Mouse (Mus musculus): ENCODE data around the gene Prcc. TPM values are rescaled to one million over a fixed set of nuclear protein-coding genes. Genes with fewer than 3 reads are reported as not detected.

Gene Prcc
- total and polyA plus RNA-seq, 2 experiments from 2014 or later = 20.9 to 97.8 TPM

DNA sequence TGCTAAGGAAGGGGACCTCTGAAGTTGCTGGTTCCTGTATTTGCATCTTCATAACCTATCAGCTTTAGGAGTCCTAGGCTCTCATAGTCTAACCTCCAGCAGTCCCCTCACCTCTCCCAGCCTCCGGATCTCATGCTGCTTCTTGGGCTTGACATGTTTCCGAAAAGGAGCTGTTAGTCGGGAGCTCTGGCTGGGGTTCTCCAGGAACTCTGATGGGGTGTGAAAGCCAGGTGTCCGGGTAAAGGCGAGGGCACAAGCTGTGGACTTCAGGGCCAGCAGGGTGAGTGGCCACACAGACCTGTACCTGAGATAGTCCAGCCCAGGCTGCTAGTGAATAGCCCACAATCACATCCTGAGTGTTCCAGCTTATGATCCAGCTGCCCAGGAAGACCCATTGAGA lies 42.0 kb upstream of the Prcc start:
- DNase-seq (ENCODE audit: low spot score) = no peak
- Histone ChIP-seq H3K27ac (no peak overlapping the region), H3K4me3 (ENCODE audit: low read length) (no peak overlapping the region), H3K4me2 (ENCODE audit: low read depth, low read length) (no peak overlapping the region), H3K9me3 (ENCODE audit: low read length) (no peaks in the 10 kb centered on the region), H3K4me1 (ENCODE audit: insufficient read depth, low read length) (peaks cover 12% of the 10 kb centered on the region), H3K36me3 (ENCODE audit: insufficient read depth, low read length) (peaks cover 44% of the 10 kb centered on the region), H3K9ac (replicated peaks; ENCODE audit: low read length) (no peak overlapping the region), H3K27me3 (ENCODE audit: insufficient read depth, low read length) (no peaks in the 10 kb centered on the region)
- TF ChIP-seq CTCF (IDR thresholded peaks at IDR 0.05; ENCODE audit: low read depth) = no peak
- ATAC-seq = no peak
- WGBS = 96% methylated on average over 5 of the region's 5 CpGs

DNA sequence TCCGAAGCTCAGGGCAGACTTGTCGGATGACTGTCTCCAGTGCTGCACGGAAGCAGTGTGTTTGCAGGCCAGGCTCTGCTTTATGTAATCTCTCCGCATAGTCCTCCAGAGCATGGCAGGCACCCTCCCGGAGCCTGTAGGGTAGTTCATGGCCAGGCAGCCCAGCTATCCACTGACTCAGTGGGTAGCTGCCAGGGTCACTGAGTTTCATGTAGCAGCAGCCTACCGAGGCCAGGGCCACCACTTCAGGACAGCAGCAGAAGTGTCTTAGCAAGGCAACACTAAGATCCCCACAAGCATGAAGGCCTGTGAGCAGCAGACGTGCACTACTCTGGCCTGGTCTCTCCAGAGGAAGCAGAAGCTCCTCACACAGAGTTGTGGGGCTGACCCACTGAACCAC lies 39.6 kb upstream of the Prcc start:
- Histone ChIP-seq H3K27me3 (ENCODE audit: insufficient read depth, low read length) (no peaks in the 10 kb centered on the region), H3K9me3 (ENCODE audit: low read length) (no peaks in the 10 kb centered on the region), H3K4me2 (ENCODE audit: low read depth, low read length) (no peak overlapping the region), H3K4me3 (ENCODE audit: low read length) (no peak overlapping the region), H3K27ac (no peak overlapping the region), H3K9ac (replicated peaks; ENCODE audit: low read length) (no peak overlapping the region), H3K4me1 (ENCODE audit: insufficient read depth, low read length) (peaks cover 7% of the 10 kb centered on the region), H3K36me3 (ENCODE audit: insufficient read depth, low read length) (peaks cover 46% of the 10 kb centered on the region)
- no peak for ATAC-seq
- 83% methylated on average over 7 of the region's 7 CpGs for WGBS
- TF ChIP-seq CTCF (IDR thresholded peaks at IDR 0.05; ENCODE audit: low read depth) = no peak
- DNase-seq (ENCODE audit: low spot score) = no peak

DNA sequence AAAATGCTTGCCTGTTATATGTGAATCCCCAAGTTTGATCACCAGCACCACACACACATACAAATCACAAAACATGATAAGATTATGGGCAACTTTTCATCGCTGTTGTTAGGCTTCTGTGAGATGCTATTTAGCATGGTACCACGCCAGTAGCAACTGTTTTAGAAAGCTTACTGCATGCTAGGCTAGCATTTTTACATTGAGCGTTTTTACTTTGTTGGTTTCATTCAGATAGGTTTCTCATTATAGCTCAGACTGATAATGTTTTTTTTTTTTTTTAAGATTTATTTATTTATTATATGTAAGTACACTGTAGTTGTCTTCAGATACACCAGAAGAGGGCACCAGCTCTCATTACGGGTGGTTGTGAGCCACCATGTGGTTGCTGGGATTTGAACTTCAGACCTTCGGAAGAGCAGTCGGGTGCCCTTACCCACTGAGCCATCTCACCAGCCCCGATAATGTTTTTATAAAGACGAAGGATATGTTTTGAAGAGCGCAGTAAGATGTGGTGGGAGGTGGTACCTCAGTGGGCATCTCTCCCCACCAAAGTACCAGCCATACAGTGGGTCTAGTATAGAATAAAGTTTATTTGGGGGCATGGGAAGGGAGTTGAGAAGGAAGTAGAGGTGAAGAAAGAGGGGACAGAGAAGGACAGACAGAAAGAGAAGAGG lies 35.0 kb upstream of the Prcc start:
- peaks cover 48% of the 10 kb centered on the region for H3K36me3 ChIP-seq (ENCODE audit: insufficient read depth, low read length)
- WGBS = 67% methylated on average over 9 of the region's 9 CpGs
- H3K4me2 ChIP-seq (ENCODE audit: low read depth, low read length) = peak overlapping the region; percentile 87
- H3K27ac ChIP-seq = no peak overlapping the region
- H3K9ac ChIP-seq (replicated peaks; ENCODE audit: low read length) = peak overlapping the region; percentile 59; the same call in 1 of the 2 replicates
- ATAC-seq = no peak
- no peak for DNase-seq (ENCODE audit: low spot score)
- no peaks in the 10 kb centered on the region for H3K9me3 ChIP-seq (ENCODE audit: low read length)
- H3K27me3 ChIP-seq (ENCODE audit: insufficient read depth, low read length) = no peaks in the 10 kb centered on the region
- TF ChIP-seq CTCF (IDR thresholded peaks at IDR 0.05; ENCODE audit: low read depth) = no peak; the same call in 1 of the 2 replicates
- H3K4me3 ChIP-seq (ENCODE audit: low read length) = peak overlapping the region; percentile 68
- H3K4me1 ChIP-seq (ENCODE audit: insufficient read depth, low read length) = no peaks in the 10 kb centered on the region

DNA sequence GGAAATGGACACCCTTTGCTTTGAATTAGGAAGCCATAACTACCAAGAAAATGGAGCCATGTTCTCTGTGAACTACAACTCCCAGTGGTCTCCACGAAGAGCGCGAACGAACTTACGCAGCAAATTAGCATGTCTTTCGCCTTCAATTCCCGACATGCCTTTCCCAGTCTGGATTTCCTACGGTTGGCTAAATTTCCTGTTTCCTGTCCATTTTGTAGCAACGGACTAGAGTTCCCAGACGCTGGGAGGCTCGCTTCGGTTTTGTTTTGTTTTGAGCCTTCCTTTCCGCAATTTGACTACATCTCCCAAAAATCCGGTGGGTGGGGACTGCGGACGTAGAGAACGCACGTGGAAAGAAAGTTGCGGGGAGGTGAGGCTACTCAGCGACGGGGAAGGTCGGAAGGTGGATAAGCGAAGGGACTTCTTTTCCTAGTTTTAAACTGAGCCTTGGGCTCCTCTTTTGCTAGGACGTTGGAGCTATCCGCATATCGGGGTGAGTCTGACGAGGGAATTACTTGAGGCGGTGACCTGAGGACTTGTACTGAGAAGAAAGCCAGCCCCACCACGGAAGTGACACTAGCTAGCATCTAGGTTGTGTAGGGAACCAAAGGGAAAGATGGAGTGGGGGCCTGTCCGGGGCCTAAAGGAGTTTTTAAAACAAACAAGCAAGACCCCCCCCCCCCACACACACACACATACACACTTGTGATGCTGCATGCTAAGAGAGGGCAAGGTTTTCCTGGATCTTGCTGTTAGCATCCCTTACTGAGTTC lies 34.1 kb upstream of the Prcc start, which contains the start of gene Mrpl24:
TSS of gene Mrpl24 (plus strand) at position 171 of the 773 bp plus-strand sequence.
- H3K36me3 ChIP-seq (ENCODE audit: insufficient read depth, low read length) = peaks cover 46% of the 10 kb centered on the region
- DNase-seq (ENCODE audit: low spot score) (peak; percentile 97), ATAC-seq (peak; percentile 93)
- H3K27ac ChIP-seq = peak within 1 kb of the TSS; percentile 54
- no peak for TF ChIP-seq CTCF (IDR thresholded peaks at IDR 0.05; ENCODE audit: low read depth)
- H3K4me2 ChIP-seq (ENCODE audit: low read depth, low read length) = peak within 1 kb of the TSS; percentile 87
- H3K4me1 ChIP-seq (ENCODE audit: insufficient read depth, low read length) = no peaks in the 10 kb centered on the region
- peak within 1 kb of the TSS; percentile 59; the same call in 1 of the 2 replicates for H3K9ac ChIP-seq (replicated peaks; ENCODE audit: low read length)
- no peaks in the 10 kb centered on the region for H3K9me3 ChIP-seq (ENCODE audit: low read length)
- H3K27me3 ChIP-seq (ENCODE audit: insufficient read depth, low read length) = no peaks in the 10 kb centered on the region
- H3K4me3 ChIP-seq (ENCODE audit: low read length) = peak within 1 kb of the TSS; percentile 68
- WGBS = under 1% methylated on average over 30 of the region's 30 CpGs

DNA sequence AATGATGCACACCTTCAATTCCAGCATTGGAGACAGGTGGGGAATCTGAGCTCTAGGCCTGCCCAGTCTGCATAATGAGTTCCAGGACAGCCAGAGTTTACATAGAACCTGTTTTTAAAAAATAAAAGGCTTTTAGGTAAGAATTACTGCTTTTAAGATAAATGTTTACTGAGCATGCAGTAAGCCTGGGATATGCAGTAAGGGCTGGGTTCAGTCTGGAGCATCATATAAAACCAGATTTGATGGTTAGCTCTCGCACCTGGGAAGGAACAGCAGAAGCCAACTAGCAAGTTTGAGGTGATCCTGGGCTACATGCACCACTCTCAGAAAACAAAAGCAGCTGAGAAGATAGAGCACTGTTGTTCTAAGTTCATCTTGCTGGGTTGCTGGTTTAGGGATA lies 33.1 kb upstream of the Prcc start:
- DNase-seq (ENCODE audit: low spot score) (no peak), ATAC-seq (no peak)
- Histone ChIP-seq H3K9me3 (ENCODE audit: low read length) (no peaks in the 10 kb centered on the region), H3K4me1 (ENCODE audit: insufficient read depth, low read length) (no peaks in the 10 kb centered on the region), H3K4me2 (ENCODE audit: low read depth, low read length) (peak overlapping the region; percentile 87), H3K27ac (peak overlapping the region; percentile 54; the same call in 1 of the 2 replicates), H3K27me3 (ENCODE audit: insufficient read depth, low read length) (no peaks in the 10 kb centered on the region), H3K4me3 (ENCODE audit: low read length) (no peak overlapping the region), H3K36me3 (ENCODE audit: insufficient read depth, low read length) (peaks cover 44% of the 10 kb centered on the region), H3K9ac (replicated peaks; ENCODE audit: low read length) (no peak overlapping the region)
- TF ChIP-seq CTCF (IDR thresholded peaks at IDR 0.05; ENCODE audit: low read depth) = no peak
- 100% methylated on average over 1 of the region's 1 CpGs for WGBS

DNA sequence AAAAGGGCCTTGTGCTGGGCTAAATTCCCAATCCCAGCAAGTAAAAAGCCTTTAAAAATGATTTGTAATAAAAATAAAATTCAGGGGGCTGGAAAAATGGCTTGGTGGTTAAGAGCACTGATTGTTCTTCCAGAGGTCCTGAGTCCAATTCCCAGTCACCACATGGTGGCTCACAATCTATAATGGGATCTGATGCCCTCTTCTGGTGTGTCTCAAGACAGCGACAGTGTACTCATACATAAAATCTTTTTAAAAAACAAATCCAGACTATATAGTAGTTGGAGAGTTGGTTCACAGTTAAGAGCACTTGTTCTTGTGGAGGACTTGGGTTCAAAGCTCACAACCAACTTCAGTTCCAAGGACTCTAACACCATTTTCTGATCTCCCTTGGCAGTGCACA lies 31.6 kb upstream of the Prcc start:
- Histone ChIP-seq H3K27ac (no peak overlapping the region), H3K9me3 (ENCODE audit: low read length) (no peaks in the 10 kb centered on the region), H3K4me2 (ENCODE audit: low read depth, low read length) (no peak overlapping the region), H3K27me3 (ENCODE audit: insufficient read depth, low read length) (no peaks in the 10 kb centered on the region), H3K4me1 (ENCODE audit: insufficient read depth, low read length) (no peaks in the 10 kb centered on the region), H3K36me3 (ENCODE audit: insufficient read depth, low read length) (peaks cover 33% of the 10 kb centered on the region), H3K4me3 (ENCODE audit: low read length) (no peak overlapping the region), H3K9ac (replicated peaks; ENCODE audit: low read length) (no peak overlapping the region)
- DNase-seq (ENCODE audit: low spot score) (no peak), ATAC-seq (no peak)
- peak; percentile 12; the same call in 1 of the 2 replicates for TF ChIP-seq CTCF (IDR thresholded peaks at IDR 0.05; ENCODE audit: low read depth)
- WGBS = 95% methylated on average over 1 of the region's 1 CpGs
